Mouse (Mus musculus): Measurements from ENCODE around the gene Col9a1. TPM values are rescaled to one million over a fixed set of nuclear protein-coding genes. Genes with fewer than 3 reads are reported as not detected.

The Col9a1 gene
- under 1 TPM in 1 of 26 experiments, not detected in 25; 0.51 TPM for total RNA-seq (2018; cell fraction: chromatin; rRNA removed)
- not detected for total RNA-seq (2018; cell fraction: cytosol; rRNA removed)
- not detected for total RNA-seq (2018; cell fraction: nucleus; rRNA removed)
- polyA plus RNA-seq (2018), result not detected in 3 replicates

GRCm38 (mm10) chr1:24177224-24177851 is at the start of gene Col9a1:
Gene Col9a1, plus strand, starts transcription at chr1:24177610.
- Histone ChIP-seq H3K27ac (no peak within 1 kb of the TSS), H3K4me3 (ENCODE audit: inconsistent target) (no peak within 1 kb of the TSS), H3K36me3 (ENCODE audit: inconsistent target) (no peaks in the 10 kb centered on the region), H3K79me2 (ENCODE audit: inconsistent target) (no peaks in the 10 kb centered on the region)
- 83% methylated on average over 6 of the region's 6 CpGs for WGBS (ENCODE audit: missing documents)

DNA sequence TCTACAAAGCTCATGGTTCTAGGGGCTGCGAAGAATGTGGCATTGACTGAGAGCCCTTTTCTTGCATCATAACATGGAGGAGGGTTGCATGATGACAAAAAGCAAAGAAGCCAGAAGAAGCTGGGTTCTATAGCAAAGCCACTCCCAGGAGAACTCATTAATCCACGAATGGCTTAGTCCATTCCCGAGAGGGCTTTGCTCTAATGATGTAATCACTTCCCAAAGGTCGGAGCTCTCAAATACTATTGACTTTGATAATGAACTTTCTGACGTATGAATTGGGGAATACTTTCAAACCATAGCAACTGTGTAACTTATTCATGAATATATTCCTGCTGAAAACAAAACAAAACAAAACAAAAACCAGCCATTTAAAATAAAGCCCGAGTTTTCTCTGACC is 49.5 kb upstream of the Col9a1 start:
- no peaks in the 10 kb centered on the region for H3K79me2 ChIP-seq (ENCODE audit: inconsistent target)
- H3K36me3 ChIP-seq (ENCODE audit: inconsistent target), result no peaks in the 10 kb centered on the region
- no peak overlapping the region for H3K4me3 ChIP-seq (ENCODE audit: inconsistent target)
- no peak overlapping the region for H3K27ac ChIP-seq
- WGBS (ENCODE audit: missing documents), result 82% methylated on average over 6 of the region's 6 CpGs

GRCm38 (mm10) chr1:24133853-24134252 is 43.6 kb upstream of the Col9a1 start:
- 51% methylated on average over 19 of the region's 19 CpGs for WGBS (ENCODE audit: missing documents)
- Histone ChIP-seq H3K36me3 (ENCODE audit: inconsistent target) (no peaks in the 10 kb centered on the region), H3K27ac (no peak overlapping the region), H3K79me2 (ENCODE audit: inconsistent target) (no peaks in the 10 kb centered on the region), H3K4me3 (ENCODE audit: inconsistent target) (no peak overlapping the region)

DNA sequence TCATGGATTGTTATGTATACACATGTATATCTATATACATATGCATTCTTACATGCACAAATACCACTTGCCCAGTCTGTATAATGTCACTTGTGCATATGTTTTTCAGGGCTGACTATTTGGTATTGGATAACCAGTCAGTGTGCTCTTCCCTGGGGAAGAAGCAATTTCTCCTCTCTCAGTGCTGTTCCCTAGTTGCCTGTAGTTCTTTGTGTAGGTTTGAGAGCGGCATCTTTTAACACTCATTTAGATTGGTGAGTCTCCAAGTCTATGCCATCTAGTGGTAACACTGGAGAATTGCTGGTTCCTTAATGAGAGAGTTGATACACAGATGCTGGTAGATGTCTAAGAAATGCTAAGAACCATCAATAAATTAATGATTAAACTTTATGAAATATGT is 42.6 kb upstream of the Col9a1 start:
- WGBS (ENCODE audit: missing documents), result 0% methylated on average over 1 of the region's 1 CpGs
- H3K27ac ChIP-seq, result no peak overlapping the region
- no peak overlapping the region for H3K4me3 ChIP-seq (ENCODE audit: inconsistent target)
- no peaks in the 10 kb centered on the region for H3K79me2 ChIP-seq (ENCODE audit: inconsistent target)
- no peaks in the 10 kb centered on the region for H3K36me3 ChIP-seq (ENCODE audit: inconsistent target)

DNA sequence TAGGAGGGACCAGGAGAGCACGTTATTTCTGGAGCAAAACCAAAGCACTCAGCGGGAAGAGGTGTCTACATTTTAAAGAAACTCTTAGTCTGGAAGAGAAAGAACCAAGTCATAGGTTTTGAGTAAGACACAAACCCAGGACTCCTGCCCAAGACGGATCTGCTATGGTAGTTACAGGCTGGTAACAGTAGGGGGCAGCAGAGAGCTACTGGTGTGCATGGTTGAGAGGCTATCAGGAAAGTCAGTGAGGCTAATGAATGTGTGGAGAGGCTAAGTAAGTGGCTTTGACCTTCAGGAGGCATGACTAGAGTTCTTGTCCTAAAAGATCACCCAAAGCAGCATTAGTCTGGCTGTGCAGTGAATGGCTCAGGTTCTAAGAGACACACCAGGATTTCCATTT is 40.3 kb upstream of the Col9a1 start:
- H3K79me2 ChIP-seq (ENCODE audit: inconsistent target), result no peaks in the 10 kb centered on the region
- H3K27ac ChIP-seq, result no peak overlapping the region
- no peaks in the 10 kb centered on the region for H3K36me3 ChIP-seq (ENCODE audit: inconsistent target)
- whole genome bisulfite sequencing (ENCODE audit: missing documents), result 21% methylated on average over 3 of the region's 3 CpGs
- H3K4me3 ChIP-seq (ENCODE audit: inconsistent target), result no peak overlapping the region

DNA sequence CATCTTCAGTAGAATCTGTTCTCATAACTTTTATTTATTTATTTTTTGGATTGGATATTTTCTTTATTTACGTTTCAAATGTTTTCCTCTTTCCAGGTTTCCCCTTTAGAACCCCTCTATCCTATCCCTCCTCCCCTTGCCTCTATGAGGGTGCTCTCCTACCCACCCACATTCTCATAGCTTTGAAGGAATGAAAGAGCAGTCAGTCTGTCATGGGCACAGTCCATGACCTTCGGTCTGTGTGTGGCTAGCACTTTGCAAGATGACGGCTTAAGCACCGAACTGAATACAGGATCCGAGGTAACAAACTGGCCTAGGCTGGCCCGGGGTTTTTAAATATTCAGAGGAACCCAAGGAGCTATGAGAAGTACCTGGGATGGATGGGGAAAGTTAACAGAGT is 36.9 kb upstream of the Col9a1 start:
- WGBS (ENCODE audit: missing documents), result 85% methylated on average over 6 of the region's 6 CpGs

DNA sequence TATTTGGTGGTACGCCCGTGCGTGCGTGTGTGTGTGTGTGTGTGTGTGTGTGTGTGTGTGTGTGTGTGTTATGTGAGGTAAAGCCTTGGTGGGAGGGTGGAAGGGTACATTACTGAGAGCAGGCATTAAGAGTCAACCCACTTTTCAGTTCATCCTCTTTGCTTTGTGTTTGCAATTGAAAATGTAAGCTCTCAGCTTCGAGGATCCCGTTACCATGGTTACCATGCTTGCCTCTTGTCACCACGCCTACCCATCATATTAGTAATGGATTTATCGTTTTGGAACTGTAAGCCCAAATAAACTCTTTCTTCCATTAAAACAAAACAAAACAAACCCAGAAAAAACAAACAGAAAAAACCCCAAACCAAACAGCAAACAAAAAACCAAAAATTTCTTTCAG is 33.9 kb upstream of the Col9a1 start:
- WGBS (ENCODE audit: missing documents), result 89% methylated on average over 8 of the region's 8 CpGs
- no peak overlapping the region for H3K4me3 ChIP-seq (ENCODE audit: inconsistent target)
- H3K79me2 ChIP-seq (ENCODE audit: inconsistent target), result no peaks in the 10 kb centered on the region
- H3K36me3 ChIP-seq (ENCODE audit: inconsistent target), result no peaks in the 10 kb centered on the region
- H3K27ac ChIP-seq, result no peak overlapping the region

More for the DNA sequence above, 36.9 kb upstream of the Col9a1 start:
- H3K79me2 ChIP-seq (ENCODE audit: inconsistent target), result no peaks in the 10 kb centered on the region
- H3K27ac ChIP-seq, result no peak overlapping the region
- H3K36me3 ChIP-seq (ENCODE audit: inconsistent target), result no peaks in the 10 kb centered on the region
- no peak overlapping the region for H3K4me3 ChIP-seq (ENCODE audit: inconsistent target)

DNA sequence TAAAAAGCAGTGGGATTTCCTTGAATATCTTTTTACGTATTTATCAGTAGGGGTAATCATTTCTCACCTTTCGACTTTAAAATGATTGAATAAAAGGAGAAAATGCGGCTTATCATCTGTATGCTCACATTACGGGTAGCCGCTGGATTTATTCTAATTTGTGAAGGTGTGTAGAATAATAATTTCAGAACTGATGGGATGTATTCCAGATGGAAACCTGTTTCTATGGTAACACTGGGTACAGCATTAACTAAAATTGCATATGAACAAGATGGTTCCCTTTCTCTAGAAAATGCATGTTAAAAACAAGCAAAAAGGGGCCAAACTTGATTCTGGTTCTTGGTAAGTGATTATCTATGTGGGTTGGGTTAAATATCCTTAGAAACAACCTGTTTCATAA is 19.7 kb upstream of the Col9a1 start:
- Histone ChIP-seq H3K79me2 (ENCODE audit: inconsistent target) (no peaks in the 10 kb centered on the region), H3K27ac (no peak overlapping the region), H3K4me3 (ENCODE audit: inconsistent target) (no peak overlapping the region), H3K36me3 (ENCODE audit: inconsistent target) (no peaks in the 10 kb centered on the region)
- 91% methylated on average over 5 of the region's 5 CpGs for WGBS (ENCODE audit: missing documents)

DNA sequence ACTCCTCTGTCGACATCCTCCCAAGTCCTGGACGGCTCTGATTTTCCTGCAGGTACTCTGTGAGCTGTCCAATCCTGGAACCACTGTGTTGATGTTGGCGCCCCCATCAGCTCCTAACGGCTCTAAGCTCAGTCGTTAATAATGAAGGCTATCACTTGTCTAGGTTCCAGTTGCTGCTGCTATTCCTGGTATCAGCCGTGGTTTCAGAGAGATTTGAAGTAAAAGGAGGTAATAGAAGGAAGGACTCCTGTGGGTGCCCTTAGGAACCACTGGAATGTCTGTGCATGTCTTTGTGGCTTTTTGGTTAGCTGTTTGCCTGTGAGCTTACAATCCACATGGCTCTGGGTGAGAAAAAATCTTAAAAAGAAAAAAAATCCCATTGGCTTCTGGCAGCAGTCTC is 8.0 kb upstream of the Col9a1 start:
- 32% methylated on average over 6 of the region's 6 CpGs for WGBS (ENCODE audit: missing documents)
- no peak overlapping the region for H3K4me3 ChIP-seq (ENCODE audit: inconsistent target)
- H3K79me2 ChIP-seq (ENCODE audit: inconsistent target), result no peaks in the 10 kb centered on the region
- H3K36me3 ChIP-seq (ENCODE audit: inconsistent target), result no peaks in the 10 kb centered on the region
- H3K27ac ChIP-seq, result no peak overlapping the region

DNA sequence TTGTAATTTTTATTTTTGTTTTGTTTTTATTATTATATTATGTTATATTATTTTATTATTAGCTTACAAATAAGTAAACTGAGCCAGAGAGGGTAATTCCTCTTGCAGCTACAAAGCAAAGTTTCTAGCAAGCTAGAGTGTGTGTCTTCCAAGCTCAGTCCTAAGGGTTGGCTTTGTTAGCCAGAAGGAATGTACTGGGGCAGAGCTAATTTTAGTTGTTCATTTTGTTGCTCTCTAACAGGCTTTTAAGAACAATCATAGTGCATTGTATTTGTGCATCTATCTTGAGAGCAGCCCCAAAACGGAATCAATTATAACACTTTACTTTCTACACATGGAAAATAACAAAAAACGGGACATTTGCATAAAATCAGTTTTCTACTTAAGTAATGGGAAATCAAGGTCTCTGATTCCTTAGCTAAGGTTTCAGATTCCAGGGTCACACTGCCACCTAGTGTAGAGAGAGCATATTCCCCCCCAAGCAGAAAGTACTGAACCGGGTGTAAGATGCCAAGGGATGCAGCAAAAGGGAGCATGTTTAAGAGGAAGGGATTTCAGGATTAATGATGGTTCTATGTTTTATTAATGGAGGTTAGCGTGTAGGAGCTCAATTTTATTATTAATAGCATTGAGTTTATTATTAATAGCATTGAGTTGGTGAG is 6.1 kb upstream of the Col9a1 start:
- Histone ChIP-seq H3K36me3 (ENCODE audit: inconsistent target) (no peaks in the 10 kb centered on the region), H3K27ac (no peak overlapping the region), H3K79me2 (ENCODE audit: inconsistent target) (no peaks in the 10 kb centered on the region), H3K4me3 (ENCODE audit: inconsistent target) (no peak overlapping the region)
- 3% methylated on average over 4 of the region's 4 CpGs for WGBS (ENCODE audit: missing documents)

- H3K27ac ChIP-seq, result no peak overlapping the region
- H3K4me3 ChIP-seq (ENCODE audit: inconsistent target), result no peak overlapping the region
- H3K36me3 ChIP-seq (ENCODE audit: inconsistent target), result no peaks in the 10 kb centered on the region
- no peaks in the 10 kb centered on the region for H3K79me2 ChIP-seq (ENCODE audit: inconsistent target)
- 62% methylated on average over 1 of the region's 1 CpGs for WGBS (ENCODE audit: missing documents)
Measured at GRCm38 (mm10) chr1:24171898-24172297, 5.5 kb upstream of the Col9a1 start.

DNA sequence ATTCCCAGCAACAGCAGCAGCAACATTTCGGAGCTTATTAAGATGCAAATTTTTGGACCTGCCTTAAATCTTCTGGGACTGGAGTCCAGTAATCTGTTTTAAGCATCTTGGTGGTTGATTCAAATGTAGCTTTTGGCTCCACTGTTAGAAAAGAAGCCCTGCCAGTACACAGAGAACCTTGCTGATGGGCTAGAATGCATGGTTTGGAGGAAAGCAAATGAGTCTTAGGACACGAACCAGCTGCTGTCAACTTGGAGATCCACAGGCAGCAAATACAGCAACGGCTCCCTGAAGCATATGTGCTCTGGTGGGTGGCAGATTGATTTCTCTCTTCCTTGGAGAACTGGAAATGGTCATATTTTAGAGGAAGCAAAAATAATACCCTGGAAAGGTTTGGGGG is 4.8 kb upstream of the Col9a1 start:
- Histone ChIP-seq H3K79me2 (ENCODE audit: inconsistent target) (no peaks in the 10 kb centered on the region), H3K27ac (no peak overlapping the region), H3K36me3 (ENCODE audit: inconsistent target) (no peaks in the 10 kb centered on the region), H3K4me3 (ENCODE audit: inconsistent target) (no peak overlapping the region)
- 77% methylated on average over 3 of the region's 3 CpGs for WGBS (ENCODE audit: missing documents)

- Histone ChIP-seq H3K4me3 (ENCODE audit: inconsistent target) (no peak overlapping the region), H3K36me3 (ENCODE audit: inconsistent target) (no peaks in the 10 kb centered on the region), H3K27ac (no peak overlapping the region), H3K79me2 (ENCODE audit: inconsistent target) (no peaks in the 10 kb centered on the region)
- 91% methylated on average over 3 of the region's 3 CpGs for WGBS (ENCODE audit: missing documents)
Measured at GRCm38 (mm10) chr1:24175761-24176160, 1.6 kb upstream of the Col9a1 start.

DNA sequence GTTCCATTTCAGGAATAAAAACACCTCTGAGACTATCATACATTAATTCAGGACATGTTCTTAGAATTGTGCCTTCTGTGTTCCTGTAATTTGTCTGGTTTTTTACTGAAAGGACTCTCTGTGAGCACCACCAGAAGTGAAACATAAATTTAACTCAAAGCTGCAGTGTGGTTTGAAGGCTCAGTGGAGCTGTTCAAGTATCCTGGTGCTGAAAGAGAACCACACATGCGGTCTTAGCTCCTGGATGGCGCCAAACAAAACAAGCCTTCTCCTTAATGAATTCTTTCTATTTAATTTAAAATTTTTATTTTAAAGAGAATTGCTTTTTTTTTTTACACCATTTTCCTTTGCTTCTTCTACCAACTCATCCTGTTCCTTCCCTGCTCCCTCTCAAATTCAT is 2.4 kb downstream of the Col9a1 start:
- H3K79me2 ChIP-seq (ENCODE audit: inconsistent target), result no peaks in the 10 kb centered on the region
- no peak overlapping the region for H3K4me3 ChIP-seq (ENCODE audit: inconsistent target)
- no peak overlapping the region for H3K27ac ChIP-seq
- H3K36me3 ChIP-seq (ENCODE audit: inconsistent target), result no peaks in the 10 kb centered on the region
- WGBS (ENCODE audit: missing documents), result 79% methylated on average over 2 of the region's 2 CpGs

DNA sequence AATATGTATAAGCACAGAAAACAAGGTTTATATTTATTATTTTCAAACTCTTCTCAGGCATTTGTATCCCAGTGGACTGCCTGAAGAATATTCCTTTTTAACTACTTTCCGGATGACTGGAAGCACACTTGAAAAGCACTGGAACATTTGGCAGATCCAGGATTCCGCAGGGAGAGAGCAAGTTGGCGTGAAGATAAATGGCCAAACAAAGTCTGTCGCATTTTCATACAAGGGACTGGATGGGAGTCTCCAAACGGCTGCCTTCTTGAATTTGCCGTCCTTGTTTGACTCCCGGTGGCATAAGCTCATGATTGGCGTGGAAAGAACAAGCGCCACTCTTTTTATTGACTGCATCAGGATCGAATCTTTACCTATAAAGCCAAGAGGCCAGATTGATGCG is 7.6 kb downstream of the Col9a1 start:
- 87% methylated on average over 11 of the region's 11 CpGs for WGBS (ENCODE audit: missing documents)
- no peak overlapping the region for H3K27ac ChIP-seq

More for the DNA sequence above, 7.6 kb downstream of the Col9a1 start:
- H3K4me3 ChIP-seq (ENCODE audit: inconsistent target), result no peak overlapping the region
- no peaks in the 10 kb centered on the region for H3K36me3 ChIP-seq (ENCODE audit: inconsistent target)
- H3K79me2 ChIP-seq (ENCODE audit: inconsistent target), result no peaks in the 10 kb centered on the region
